Mouse (Mus musculus): ENCODE results near the gene Sub1. TPM values are rescaled to one million over a fixed set of nuclear protein-coding genes. Genes with fewer than 3 reads are reported as not detected.

Gene Sub1
- total RNA-seq (2015) (615 and 783 TPM in 2 replicates), total RNA-seq (2017) (811 and 824 TPM in 2 replicates)

- ATAC-seq (replicated peaks; ENCODE audit: poor library complexity), result no peak
Observed at GRCm38 (mm10) chr15:11996883-11997282, at the start of gene Sub1. Gene Sub1, minus strand, starts transcription at chr15:11996983.

- no peak for ATAC-seq (replicated peaks; ENCODE audit: poor library complexity)
Observed at GRCm38 (mm10) chr15:12040407-12040710, 43.6 kb upstream of the Sub1 start.

GRCm38 (mm10) chr15:12039671-12040406 is 43.1 kb upstream of the Sub1 start:
- no peak for ATAC-seq (replicated peaks; ENCODE audit: poor library complexity)

GRCm38 (mm10) chr15:12039256-12039655 is 42.5 kb upstream of the Sub1 start:
- ATAC-seq (replicated peaks; ENCODE audit: poor library complexity), result no peak

GRCm38 (mm10) chr15:12037866-12038625 is 41.3 kb upstream of the Sub1 start:
- ATAC-seq (replicated peaks; ENCODE audit: poor library complexity), result no peak

- ATAC-seq (replicated peaks; ENCODE audit: poor library complexity), result peak; percentile 82
Observed at GRCm38 (mm10) chr15:12037217-12037616, 40.4 kb upstream of the Sub1 start.

- no peak for ATAC-seq (replicated peaks; ENCODE audit: poor library complexity)
Observed at GRCm38 (mm10) chr15:12036675-12037074, 39.9 kb upstream of the Sub1 start.

GRCm38 (mm10) chr15:12034317-12034716 is 37.5 kb upstream of the Sub1 start:
- peak; percentile 88 for ATAC-seq (replicated peaks; ENCODE audit: poor library complexity)

GRCm38 (mm10) chr15:12033155-12033554 is 36.4 kb upstream of the Sub1 start:
- ATAC-seq (replicated peaks; ENCODE audit: poor library complexity), result no peak

- no peak for ATAC-seq (replicated peaks; ENCODE audit: poor library complexity)
Observed at GRCm38 (mm10) chr15:12032512-12032911, 35.7 kb upstream of the Sub1 start.

GRCm38 (mm10) chr15:12031861-12032260 is 35.1 kb upstream of the Sub1 start:
- no peak for ATAC-seq (replicated peaks; ENCODE audit: poor library complexity)

- no peak for ATAC-seq (replicated peaks; ENCODE audit: poor library complexity)
Observed at GRCm38 (mm10) chr15:12030221-12030620, 33.4 kb upstream of the Sub1 start.

GRCm38 (mm10) chr15:12027807-12028206 is 31.0 kb upstream of the Sub1 start:
- peak; percentile 89 for ATAC-seq (replicated peaks; ENCODE audit: poor library complexity)

GRCm38 (mm10) chr15:12026932-12027450 is 30.2 kb upstream of the Sub1 start:
- ATAC-seq (replicated peaks; ENCODE audit: poor library complexity), result no peak

GRCm38 (mm10) chr15:12026026-12026425 is 29.2 kb upstream of the Sub1 start:
- peak; percentile 57 for ATAC-seq (replicated peaks; ENCODE audit: poor library complexity)

GRCm38 (mm10) chr15:12025341-12025740 is 28.6 kb upstream of the Sub1 start:
- no peak for ATAC-seq (replicated peaks; ENCODE audit: poor library complexity)

- ATAC-seq (replicated peaks; ENCODE audit: poor library complexity), result no peak
Observed at GRCm38 (mm10) chr15:12024791-12025268, 28.0 kb upstream of the Sub1 start.

- no peak for ATAC-seq (replicated peaks; ENCODE audit: poor library complexity)
Observed at GRCm38 (mm10) chr15:12019443-12019842, 22.7 kb upstream of the Sub1 start.

- no peak for ATAC-seq (replicated peaks; ENCODE audit: poor library complexity)
Observed at GRCm38 (mm10) chr15:12018428-12018757, 21.6 kb upstream of the Sub1 start.

- no peak for ATAC-seq (replicated peaks; ENCODE audit: poor library complexity)
Observed at GRCm38 (mm10) chr15:12017700-12018427, 21.1 kb upstream of the Sub1 start.

GRCm38 (mm10) chr15:12014197-12014905 is 17.6 kb upstream of the Sub1 start:
- peak; percentile 79 for ATAC-seq (replicated peaks; ENCODE audit: poor library complexity)

Measured in megakaryocyte progenitor cell, adult 5-6 weeks (primary cell).